Mouse (Mus musculus): ENCODE measurements around the gene Ilf2. TPM values are rescaled to one million over a fixed set of nuclear protein-coding genes. Genes with fewer than 3 reads are reported as not detected.

Ilf2 gene
- total RNA-seq, 4 experiments from 2014 or later: 84.9 to 98.9 (median 93.3) TPM

Other genes starting within 250 kb of the Ilf2 start
- gene Jtb, start 244.5 kb upstream of the Ilf2 start, total RNA-seq (2022): 10 to 100 TPM; 29.4 to 40.3 (median 33.6) TPM
- under 1 TPM; 0.25 to 0.72 (median 0.52) TPM for gene Creb3l4, start 232.6 kb upstream of the Ilf2 start, total RNA-seq (2022)
- gene Slc39a1, start 228.0 kb upstream of the Ilf2 start, total RNA-seq (2022): 10 to 100 TPM; 43.0 to 52.8 (median 49.6) TPM
- gene Crtc2, start 222.0 kb upstream of the Ilf2 start, total RNA-seq (2022): 10 to 100 TPM; 33.0 to 41.6 (median 35.8) TPM
- gene Dennd4b, start 210.9 kb upstream of the Ilf2 start, total RNA-seq (2022): 10 to 100 TPM; 35.2 to 38.6 (median 37.1) TPM
- gene Gatad2b, start 182.9 kb upstream of the Ilf2 start, total RNA-seq (2022): 10 to 100 TPM; 90.4 to 99.8 (median 96.4) TPM
- 1 to 10 TPM; 5.7 to 7.9 (median 7.4) TPM for gene Slc27a3, start 86.2 kb upstream of the Ilf2 start, total RNA-seq (2022)
- 10 to 100 TPM; 55.1 to 59.9 (median 59.0) TPM for gene Ints3, start 42.5 kb upstream of the Ilf2 start, total RNA-seq (2022)
- 1 to 10 TPM; 4.2 to 6.0 (median 5.0) TPM for gene Npr1, start 10.3 kb upstream of the Ilf2 start, total RNA-seq (2022)
- gene Snapin, start 14.9 kb downstream of the Ilf2 start, total RNA-seq (2022): 10 to 100 TPM; 62.4 to 74.7 (median 67.1) TPM
- gene Chtop, start 33.4 kb downstream of the Ilf2 start, total RNA-seq (2022): 100 to 1,000 TPM; 162 to 170 (median 167) TPM
- gene S100a1, start 38.3 kb downstream of the Ilf2 start, total RNA-seq (2022): 100 to 1,000 TPM; 122 to 162 (median 132) TPM
- 10 to 100 TPM; 17.1 to 26.1 (median 20.5) TPM for gene S100a13, start 38.3 kb downstream of the Ilf2 start, total RNA-seq (2022)
- gene S100a14, start 50.7 kb downstream of the Ilf2 start, total RNA-seq (2022): under 1 TPM in 1 of 4 experiments, not detected in 3; 0.63 TPM
- gene S100a16, start 61.1 kb downstream of the Ilf2 start, total RNA-seq (2022): 100 to 1,000 TPM in 2 of 4 experiments, 10 to 100 TPM in 2; 85.4 to 115 (median 102) TPM
- 1 to 10 TPM in 3 of 4 experiments, under 1 TPM in 1; 0.74 to 1.9 (median 1.5) TPM for gene S100a3, start 84.5 kb downstream of the Ilf2 start, total RNA-seq (2022)
- not detected for gene S100a2, start 114.1 kb downstream of the Ilf2 start, total RNA-seq (2022)
- not detected for gene Gm42674, start 125.8 kb downstream of the Ilf2 start, total RNA-seq (2022)
- 1 to 10 TPM; 2.5 to 5.5 (median 4.9) TPM for gene S100a4, start 127.6 kb downstream of the Ilf2 start, total RNA-seq (2022)
- 1 to 10 TPM in 1 of 4 experiments, not detected in 3; 1.1 TPM for gene S100a5, start 132.4 kb downstream of the Ilf2 start, total RNA-seq (2022)
- 10 to 100 TPM; 24.1 to 52.2 (median 38.7) TPM for gene S100a6, start 136.8 kb downstream of the Ilf2 start, total RNA-seq (2022)
- gene S100a7a, start 177.9 kb downstream of the Ilf2 start, total RNA-seq (2022): 1 to 10 TPM in 2 of 4 experiments, under 1 TPM in 2; 0.38 to 1.1 (median 0.91) TPM
- gene S100a8, start 192.9 kb downstream of the Ilf2 start, total RNA-seq (2022): 1 to 10 TPM in 1 of 4 experiments, not detected in 3; 1.7 TPM
- not detected for gene S100a9, start 219.6 kb downstream of the Ilf2 start, total RNA-seq (2022)

Measured in left cerebral cortex, adult 8-10 months (tissue).